Mouse (Mus musculus) c-Kit-negative CD71-positive TER-119-positive erythroid progenitor cells, embryonic 14.5 days (primary cell): ENCODE data around the gene Samd10.

Experiments used
- DNase-seq: peaks from one replicate; pipeline ENCODE4 v3.0.0-alpha.2; 2013; ENCODE audit warnings: low read depth, low spot score

Samd10 gene

GRCm38 (mm10) chr2:181598454-181599351 lies at the start of gene Samd10:
Gene Samd10 (minus strand): TSS chr2:181599212.
- no peak for DNase-seq

GRCm38 (mm10) chr2:181646626-181647472 lies 47.8 kb upstream of the Samd10 start:
- DNase-seq: no peak

GRCm38 (mm10) chr2:181645666-181646065 lies 46.7 kb upstream of the Samd10 start:
- DNase-seq: no peak

GRCm38 (mm10) chr2:181644361-181644760 lies 45.3 kb upstream of the Samd10 start:
- DNase-seq: peak; percentile 16

GRCm38 (mm10) chr2:181635865-181636264 lies 36.9 kb upstream of the Samd10 start:
- no peak for DNase-seq

- DNase-seq: no peak
Measured at GRCm38 (mm10) chr2:181632624-181633023, 33.6 kb upstream of the Samd10 start.

- no peak for DNase-seq
Measured at GRCm38 (mm10) chr2:181628471-181628870, 29.5 kb upstream of the Samd10 start.

- DNase-seq: no peak
Measured at GRCm38 (mm10) chr2:181623401-181623800, 24.4 kb upstream of the Samd10 start.

- DNase-seq: no peak
Measured at GRCm38 (mm10) chr2:181618761-181619495, 19.9 kb upstream of the Samd10 start.

GRCm38 (mm10) chr2:181602367-181602766 lies 3.4 kb upstream of the Samd10 start:
- no peak for DNase-seq

GRCm38 (mm10) chr2:181601751-181602145 lies 2.7 kb upstream of the Samd10 start:
- no peak for DNase-seq

- DNase-seq: peak; percentile 92
Measured at GRCm38 (mm10) chr2:181600828-181601750, 2.1 kb upstream of the Samd10 start.

- DNase-seq: no peak
Measured at GRCm38 (mm10) chr2:181600226-181600758, 1.3 kb upstream of the Samd10 start.

- no peak for DNase-seq
Measured at GRCm38 (mm10) chr2:181597378-181598061, 1.5 kb downstream of the Samd10 start.

GRCm38 (mm10) chr2:181596221-181596960 lies 2.6 kb downstream of the Samd10 start:
- no peak for DNase-seq

GRCm38 (mm10) chr2:181594946-181595696 lies 3.9 kb downstream of the Samd10 start:
- DNase-seq: no peak

- no peak for DNase-seq
Measured at GRCm38 (mm10) chr2:181593937-181594336, 5.1 kb downstream of the Samd10 start.

- no peak for DNase-seq
Measured at GRCm38 (mm10) chr2:181593042-181593421, 6.0 kb downstream of the Samd10 start.
